Mouse (Mus musculus) CH12.LX (cell line): ENCODE results near the gene Tmcc1. TPM values are rescaled to one million over a fixed set of nuclear protein-coding genes. Genes with fewer than 3 reads are reported as not detected.

Experiments used
- DNase-seq: peaks from one replicate; pipeline ENCODE4 v3.0.0-alpha.2; 2013; ENCODE audit errors: extremely low read depth
- H3K27ac ChIP-seq: 2 replicates; pipeline ENCODE4 v1.5.1; 2012; ENCODE audit warnings: low read depth, mild to moderate bottlenecking, control low read depth, moderate library complexity; ENCODE audit not compliant: insufficient read depth
- H3K27me3 ChIP-seq: replicated peaks from 2 replicates; pipeline ENCODE3; 2012; ENCODE audit warnings: inconsistent platforms
- H3K36me3 ChIP-seq, 2 experiments: replicated peaks in 1 of 2; 2 replicates each; pipeline versions ENCODE3 to v1.6.1; 2012; ENCODE audit warnings: inconsistent platforms in 1 of 2, low read length in 1 of 2, mild to moderate bottlenecking in 1 of 2, mixed read lengths in 1 of 2, moderate library complexity in 1 of 2; ENCODE audit not compliant: control insufficient read depth in 1 of 2, insufficient read depth in 1 of 2
- H3K4me1 ChIP-seq, 2 experiments: 2 replicates each; pipeline ENCODE4 v1.6.1; 2012; ENCODE audit warnings: inconsistent platforms in 1 of 2, moderate library complexity in 1 of 2; ENCODE audit not compliant: insufficient read depth in 2 of 2, control insufficient read depth in 1 of 2
- H3K4me2 ChIP-seq: 2 replicates; pipeline ENCODE4 v1.6.1; 2012; ENCODE audit warnings: low read depth, mild to moderate bottlenecking, control low read depth; ENCODE audit not compliant: poor library complexity, insufficient read depth, severe bottlenecking
- H3K4me3 ChIP-seq, 3 experiments: fragments of 150-350 bp in 1 of 3; sonication (generic) in 1 of 3; replicated peaks in 1 of 3; 2 replicates each; pipeline versions ENCODE3 to v1.5.1; 2011 to 2012; ENCODE audit warnings: low read depth in 2 of 3, low read length in 2 of 3, mild to moderate bottlenecking in 2 of 3, moderate library complexity in 2 of 3, control low read depth in 1 of 3, improper control_type of control experiment in 1 of 3, inconsistent platforms in 1 of 3, mixed read lengths in 1 of 3; ENCODE audit not compliant: poor library complexity in 1 of 3
- H3K79me2 ChIP-seq: replicated peaks from 2 replicates; pipeline ENCODE4 v1.6.1; 2012; ENCODE audit warnings: mild to moderate bottlenecking, moderate library complexity; ENCODE audit not compliant: control insufficient read depth, poor library complexity, insufficient read depth, severe bottlenecking; ENCODE audit errors: extremely low read depth
- H3K9ac ChIP-seq: 2 replicates; pipeline ENCODE4 v1.6.1; 2012; ENCODE audit warnings: low read depth, mild to moderate bottlenecking, control low read depth, moderate library complexity; ENCODE audit not compliant: insufficient read depth
- H3K9me3 ChIP-seq: replicated peaks from 2 replicates; pipeline ENCODE3; 2012; ENCODE audit warnings: low read length, inconsistent platforms, mixed read lengths
- BHLHE40 ChIP-seq: IDR thresholded peaks from 2 replicates; pipeline ENCODE4 v1.6.1; 2011; ENCODE audit warnings: mild to moderate bottlenecking, low read depth, low read length, improper control_type of control experiment
- CTCF ChIP-seq, 2 experiments: IDR thresholded peaks in 1 of 2; conservative IDR thresholded peaks in 1 of 2; 2 replicates each; pipeline ENCODE4 v1.5.1; 2011 to 2012; ENCODE audit warnings: low read depth in 2 of 2, low read length in 2 of 2, improper control_type of control experiment in 1 of 2, inconsistent platforms in 1 of 2, mild to moderate bottlenecking in 1 of 2, moderate library complexity in 1 of 2
- ETS1 ChIP-seq: conservative IDR thresholded peaks from 2 replicates; pipeline ENCODE4 v1.6.1; 2012; ENCODE audit warnings: low read depth, mild to moderate bottlenecking, inconsistent platforms, low read length, improper control_type of control experiment, moderate library complexity
- GABPA ChIP-seq: IDR thresholded peaks from 2 replicates; pipeline ENCODE4 v1.6.1; 2012; ENCODE audit warnings: low read depth, low read length, improper control_type of control experiment, inconsistent platforms; ENCODE audit not compliant: insufficient replicate concordance
- JUN ChIP-seq: IDR thresholded peaks from 2 replicates; pipeline ENCODE4 v1.6.1; 2011; ENCODE audit warnings: low read depth, mild to moderate bottlenecking, low read length, improper control_type of control experiment, moderate library complexity; ENCODE audit not compliant: insufficient read depth
- MEF2A ChIP-seq: IDR thresholded peaks from 2 replicates; pipeline ENCODE4 v1.6.1; 2014; ENCODE audit warnings: low read depth, mild to moderate bottlenecking, inconsistent platforms, low read length, improper control_type of control experiment, borderline replicate concordance
- MXI1 ChIP-seq: IDR thresholded peaks from 2 replicates; pipeline ENCODE4 v1.6.1; 2011; ENCODE audit warnings: mild to moderate bottlenecking, low read depth, low read length, improper control_type of control experiment
- MYC ChIP-seq: IDR thresholded peaks from 2 replicates; pipeline ENCODE4 v1.6.1; 2011; ENCODE audit warnings: low read depth, mild to moderate bottlenecking, improper control_type of control experiment, low read length
- NELFE ChIP-seq: IDR thresholded peaks from 2 replicates; pipeline ENCODE4 v1.6.1; 2011; ENCODE audit warnings: low read depth, low read length, improper control_type of control experiment
- PAX5 ChIP-seq: IDR thresholded peaks from 2 replicates; pipeline ENCODE4 v1.6.1; 2012; ENCODE audit warnings: low read length, inconsistent platforms, mixed read lengths
- POLR2A ChIP-seq: IDR thresholded peaks from 2 replicates; pipeline ENCODE4 v1.6.1; 2011; ENCODE audit warnings: low read depth, mild to moderate bottlenecking, improper control_type of control experiment, low read length
- SIN3A ChIP-seq: IDR thresholded peaks from 2 replicates; pipeline ENCODE4 v1.6.1; 2012; ENCODE audit warnings: low read length, improper control_type of control experiment, inconsistent platforms
- SMC3 ChIP-seq: IDR thresholded peaks from 2 replicates; pipeline ENCODE4 v1.6.1; 2011; ENCODE audit warnings: low read depth, low read length, improper control_type of control experiment
- TBP ChIP-seq: conservative IDR thresholded peaks from 2 replicates; pipeline ENCODE4 v1.6.1; 2011; ENCODE audit warnings: low read depth, low read length, improper control_type of control experiment
- USF1 ChIP-seq: IDR thresholded peaks from 2 replicates; pipeline ENCODE4 v1.6.1; 2014; ENCODE audit warnings: low read depth, mild to moderate bottlenecking, inconsistent platforms, low read length, improper control_type of control experiment
- ZC3H11A ChIP-seq: IDR thresholded peaks from 2 replicates; pipeline ENCODE4 v1.6.1; 2012; ENCODE audit warnings: low read depth, mild to moderate bottlenecking, inconsistent platforms, low read length, improper control_type of control experiment
- dilution Hi-C: fragments of 300-500 bp; cut with MboI; formaldehyde crosslinking; loops from 2 replicates; pipeline ENCODE4 v1.14.3; 2020; ENCODE audit warnings: low sequenced_read_pairs; ENCODE audit not compliant: extremely low pct_unique_long_range_greater_than_20kb, extremely low pct_ligation_motif_present
- in situ Hi-C: fragments of 300-500 bp; cut with MboI; formaldehyde crosslinking; loops from 3 replicates; pipeline ENCODE4 v1.14.3; 2019; ENCODE audit warnings: low sequenced_read_pairs, low pct_ligation_motif_present, low pct_unique_long_range_greater_than_20kb, mixed read lengths
- polyA plus RNA-seq: library from polyadenylated mRNA; unstranded; fragments of >175 nt; gene quantifications from 2 replicates; pipeline ENCODE4 v1.2.1, GENCODE M21; 2012; ENCODE audit warnings: low read depth; ENCODE audit not compliant: insufficient read length
- total RNA-seq, 2 experiments: library from RNA; depleted of rRNA; stranded (reverse); fragments of 300-350 nt in 1 of 2; fragments of >200 nt in 1 of 2; gene quantifications; 2 replicates each; pipeline ENCODE4 v1.2.3; 2012 to 2014

Tmcc1 gene
- total and polyA plus RNA-seq, 3 experiments = 3.6 to 60.8 (median 3.7) TPM

GRCm38 (mm10) chr6:115978596-115978995, 214.7 kb downstream of the Tmcc1 start:
- H3K4me1 ChIP-seq = peaks cover 8 to 59% of the 10 kb centered on the region in 2 experiments

GRCm38 (mm10) chr6:115977810-115978209, 215.5 kb downstream of the Tmcc1 start:
- in situ Hi-C loops = no loop called here
- TF ChIP-seq MYC (no peak), CTCF (conservative IDR thresholded peaks at IDR 0.05 in 1 of 2, IDR thresholded peaks at IDR 0.05 in 1 of 2; ENCODE audit: low read depth in 2 of 2, low read length in 2 of 2) (no peak), PAX5 (no peak), SMC3 (no peak), SIN3A (no peak), BHLHE40 (no peak), USF1 (no peak), POLR2A (no peak), TBP (no peak), MEF2A (no peak), JUN (no peak), NELFE (no peak), ETS1 (no peak), GABPA (no peak), ZC3H11A (no peak), MXI1 (no peak)

More at GRCm38 (mm10) chr6:115978596-115978995, 214.7 kb downstream of the Tmcc1 start:
- no peak for TF ChIP-seq ETS1
- peak in 1 of 2 experiments; percentile 48; a peak in 2 of 4 replicates for TF ChIP-seq CTCF (conservative IDR thresholded peaks at IDR 0.05 in 1 of 2, IDR thresholded peaks at IDR 0.05 in 1 of 2; ENCODE audit: low read depth in 2 of 2, low read length in 2 of 2)
- H3K4me2 ChIP-seq = no peak overlapping the region
- no peak overlapping the region for H3K9ac ChIP-seq
- peaks cover 45 to 77% of the 10 kb centered on the region in 2 experiments for H3K36me3 ChIP-seq
- H3K79me2 ChIP-seq = peaks cover 9% of the 10 kb centered on the region; the same call in 1 of the 2 replicates
- H3K9me3 ChIP-seq = no peaks in the 10 kb centered on the region
- dilution Hi-C loops = no loop called here
- H3K27me3 ChIP-seq = no peaks in the 10 kb centered on the region
- no peak for DNase-seq
- no peak overlapping the region for H3K27ac ChIP-seq
- in situ Hi-C loops = no loop called here
- H3K4me3 ChIP-seq = no peak overlapping the region

More at GRCm38 (mm10) chr6:115977810-115978209, 215.5 kb downstream of the Tmcc1 start:
- Histone ChIP-seq H3K27me3 (no peaks in the 10 kb centered on the region), H3K9me3 (no peaks in the 10 kb centered on the region), H3K4me2 (no peak overlapping the region), H3K36me3 (peaks cover 48 to 81% of the 10 kb centered on the region in 2 experiments), H3K4me3 (no peak overlapping the region), H3K4me1 (peaks cover 16 to 61% of the 10 kb centered on the region in 2 experiments), H3K9ac (no peak overlapping the region), H3K79me2 (0 out of 2 replicates have a peak, but pooled peaks cover 4% of the 10 kb centered on the region), H3K27ac (no peak overlapping the region)
- dilution Hi-C loops = no loop called here
- no peak for DNase-seq
